ENCODE assay signal across 11 mouse cellular contexts in genomic region chr14:60664641-60665040, GRCm38 (mm10). TPM values are rescaled to one million over a fixed set of nuclear protein-coding genes. Genes with fewer than 3 reads are reported as not detected.
DNase-seq lines count a peak whose midpoint lies in the region; TF ChIP-seq lines count a peak whose summit lies in the region.
"Had no signal": no experiment of that assay in that cellular context is flagged by ENCODE, and none has a peak within 500 bp of the region (broad histone marks: within the 10 kb centered on the region; RNA-seq: fewer than 3 reads in every experiment).

No protein-coding gene starts in this region.

- no peaks in the 10 kb centered on the region for H3K9me3 ChIP-seq in midbrain, embryonic 10.5 days (replicated peaks)
- H3K9me3 ChIP-seq: limb, embryonic 15.5 days had no signal

- H3K4me3 ChIP-seq in midbrain, embryonic 10.5 days, result no peak overlapping the region
- H3K4me3 ChIP-seq: limb, embryonic 15.5 days had no signal

- peak; percentile 68 for DNase-seq in embryo, embryonic 10 days (ENCODE audit: low spot score)
- DNase-seq in embryo, embryonic 9.5 days (ENCODE audit: extremely low spot score), result no peak
- DNase-seq in brain, embryonic 14.5 days (ENCODE audit: low read depth), result peak; percentile 75
- DNase-seq in kidney, adult 11 months, result peak; percentile 82
- peak; percentile 50 for DNase-seq in midbrain, embryonic 10.5 days (ENCODE audit: low spot score)
- no peak for DNase-seq in cerebellum, postnatal 10 days
- DNase-seq in ovary, postnatal 10 days (ENCODE audit: low spot score), result no peak
- DNase-seq in adrenal gland, adult (ENCODE audit: inconsistent age in 2 of 2, low spot score in 1 of 2), result no peak
- DNase-seq: lung, postnatal 4 days; thymus, postnatal 14 days had no signal

- TF ChIP-seq CTCF in brain, embryonic 14.5 days (IDR thresholded peaks at IDR 0.05; ENCODE audit: borderline replicate concordance, extremely low read depth, insufficient read depth, insufficient read length), result no peak

- 0 out of 2 replicates have a peak overlapping the region, but pooled peaks have one; percentile 38 for H3K27ac ChIP-seq in midbrain, embryonic 10.5 days (replicated peaks)
- H3K27ac ChIP-seq: limb, embryonic 15.5 days had no signal

- 41% methylated on average over 4 of the region's 4 CpGs for WGBS in midbrain, embryonic 10.5 days

- no peak for TF ChIP-seq POLR2A in brain, embryonic 14.5 days (IDR thresholded peaks at IDR 0.05; ENCODE audit: borderline replicate concordance, extremely low read depth, insufficient read depth, insufficient read length, poor library complexity, severe bottlenecking)

- no peaks in the 10 kb centered on the region for H3K27me3 ChIP-seq in midbrain, embryonic 10.5 days (ENCODE audit: low read depth, poor library complexity, severe bottlenecking)
- H3K27me3 ChIP-seq: limb, embryonic 15.5 days had no signal

- H3K36me3 ChIP-seq in midbrain, embryonic 10.5 days, result peaks cover 55% of the 10 kb centered on the region
- H3K36me3 ChIP-seq: limb, embryonic 15.5 days had no signal

- H3K4me1 ChIP-seq in midbrain, embryonic 10.5 days, result peaks cover 43% of the 10 kb centered on the region
- H3K4me1 ChIP-seq: limb, embryonic 15.5 days had no signal

RNA-seq across cellular contexts. Expression of gene Spata13, which starts 30.8 kb away (rescaled TPM):
- polyA plus RNA-seq in brain, embryonic 14.5 days (2012; rRNA removed), result 17.0 and 22.1 TPM in 2 replicates
- 67.9 and 70.0 TPM in 2 replicates for polyA plus RNA-seq in midbrain, embryonic 10.5 days (2016; fragmentation: Nextera tagmentation; extraction: Ambion mirVana)

Comparison
In these comparisons a context has a peak if more than half of its experiments do, and no peak if none do; other contexts are left out.
1. DNase-seq: peak in embryo, embryonic 10 days (single experiment), brain, embryonic 14.5 days (single experiment), kidney, adult 11 months (single experiment) and midbrain, embryonic 10.5 days (single experiment); none in embryo, embryonic 9.5 days (single experiment), cerebellum, postnatal 10 days (0 of 2), ovary, postnatal 10 days (single experiment) and adrenal gland, adult (0 of 2).